Mouse (Mus musculus) forebrain, postnatal 0 days (tissue): ENCODE data around the gene Lnx1. TPM values are rescaled to one million over a fixed set of nuclear protein-coding genes. Genes with fewer than 3 reads are reported as not detected.

ENCODE experiments used
- ATAC-seq: fragments of 200-750 bp; cut with Nextera tagmentation; 2 replicates; pipeline ENCODE4 v1.8.0; 2017; ENCODE audit warnings: mild to moderate bottlenecking, moderate library complexity
- DNase-seq: peaks from one replicate; pipeline ENCODE4 v3.0.0-alpha.2; 2015
- H3K27ac ChIP-seq: fragments of 300-500 bp; sonication (generic); 2 replicates; pipeline ENCODE4 v1.5.1; 2014; ENCODE audit warnings: low read depth, mild to moderate bottlenecking, antibody characterized with exemption, low read length, moderate library complexity, mixed read lengths
- H3K27me3 ChIP-seq: fragments of 300-500 bp; sonication (generic); 2 replicates; pipeline ENCODE4 v1.6.1; 2014; ENCODE audit warnings: mild to moderate bottlenecking, low read length, mixed read lengths; ENCODE audit not compliant: insufficient read depth
- H3K36me3 ChIP-seq: fragments of 300-500 bp; sonication (generic); 2 replicates; pipeline ENCODE4 v1.6.1; 2014; ENCODE audit warnings: mild to moderate bottlenecking, moderate library complexity; ENCODE audit not compliant: insufficient read depth
- H3K4me1 ChIP-seq: fragments of 300-500 bp; sonication (generic); 2 replicates; pipeline ENCODE4 v1.6.1; 2014; ENCODE audit warnings: antibody characterized with exemption; ENCODE audit not compliant: insufficient read depth
- H3K4me2 ChIP-seq: fragments of 300-500 bp; sonication (generic); 2 replicates; pipeline ENCODE4 v1.6.1; 2014; ENCODE audit warnings: low read depth, mild to moderate bottlenecking, moderate library complexity
- H3K4me3 ChIP-seq: fragments of 300-500 bp; sonication (generic); 2 replicates; pipeline ENCODE4 v1.5.1; 2014; ENCODE audit warnings: low read depth, low read length, mixed read lengths
- H3K9ac ChIP-seq: fragments of 300-500 bp; sonication (generic); 2 replicates; pipeline ENCODE4 v1.6.1; 2014; ENCODE audit warnings: mild to moderate bottlenecking
- H3K9me3 ChIP-seq: fragments of 300-500 bp; sonication (generic); 2 replicates; pipeline ENCODE4 v1.6.1; 2016; ENCODE audit warnings: low read length
- CTCF ChIP-seq: sonication (generic); IDR thresholded peaks from 2 replicates; pipeline ENCODE4 v1.5.1; 2016; ENCODE audit warnings: antibody characterized with exemption, control low read depth, low read depth
- WGBS: fragments of 180-500 bp; shearing (Covaris S2); extraction: QIAGEN DNeasy Blood & Tissue Kit; methylation state at CpG from one replicate; pipeline ENCODE4 v1.1.7; 2014; 5-methylcytosine and 5-hydroxymethylcytosine counted together
- polyA plus RNA-seq: library from polyadenylated mRNA; unstranded; fragments of >200 nt; fragmentation: Nextera tagmentation; extraction: Ambion mirVana; gene quantifications from 2 replicates; pipeline ENCODE4 v1.2.1, GENCODE M21; 2015
- total RNA-seq: library from RNA; depleted of rRNA; stranded (reverse); fragments of >200 nt; gene quantifications from 2 replicates; pipeline ENCODE4 v1.2.3, GENCODE M21; 2014

The Lnx1 gene
- total and polyA plus RNA-seq, 2 experiments from 2014 or later, result 11.0 to 21.2 TPM

DNA sequence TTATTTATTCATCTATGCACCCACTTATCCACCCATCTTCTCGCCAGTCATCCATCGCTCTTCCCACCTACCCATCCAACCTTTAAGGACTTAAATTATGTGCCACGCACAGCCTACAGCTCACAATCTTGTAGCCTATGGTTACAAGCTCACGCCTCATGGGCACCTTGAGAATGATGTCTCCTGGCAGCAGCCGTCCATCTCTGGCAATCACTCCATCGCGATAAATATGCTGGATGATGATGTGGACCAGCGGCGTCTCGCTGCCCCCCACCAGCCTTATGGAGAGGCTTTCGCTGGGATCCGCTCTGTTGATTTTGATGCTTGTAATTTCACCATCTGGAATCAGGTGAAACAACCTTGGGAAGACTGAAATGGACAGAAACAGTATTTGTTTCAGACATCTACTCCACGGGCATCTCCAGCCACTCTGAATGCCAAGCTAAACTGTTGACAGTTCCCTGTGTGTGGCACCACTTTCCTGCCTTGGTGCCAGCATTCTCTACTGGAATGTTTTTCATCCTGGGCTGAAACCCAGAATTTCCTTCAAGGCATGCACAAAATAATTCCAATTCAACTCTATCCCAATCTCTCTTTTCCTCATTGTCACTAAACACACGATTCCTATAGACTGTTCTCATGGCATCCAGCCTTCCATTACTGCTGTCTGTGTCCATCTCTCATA lies 79.3 kb downstream of the Lnx1 start:
- ATAC-seq, result no peak; the same call in 1 of the 2 replicates
- H3K27ac ChIP-seq, result no peak overlapping the region
- H3K4me1 ChIP-seq, result no peaks in the 10 kb centered on the region
- no peak overlapping the region for H3K4me2 ChIP-seq
- 86% methylated on average over 14 of the region's 14 CpGs for WGBS
- H3K4me3 ChIP-seq, result no peak overlapping the region
- H3K36me3 ChIP-seq, result no peaks in the 10 kb centered on the region
- no peak overlapping the region for H3K9ac ChIP-seq
- TF ChIP-seq CTCF, result no peak
- peak; percentile 32 for DNase-seq
- no peaks in the 10 kb centered on the region for H3K9me3 ChIP-seq
- H3K27me3 ChIP-seq, result no peaks in the 10 kb centered on the region; the same call in 1 of the 2 replicates

DNA sequence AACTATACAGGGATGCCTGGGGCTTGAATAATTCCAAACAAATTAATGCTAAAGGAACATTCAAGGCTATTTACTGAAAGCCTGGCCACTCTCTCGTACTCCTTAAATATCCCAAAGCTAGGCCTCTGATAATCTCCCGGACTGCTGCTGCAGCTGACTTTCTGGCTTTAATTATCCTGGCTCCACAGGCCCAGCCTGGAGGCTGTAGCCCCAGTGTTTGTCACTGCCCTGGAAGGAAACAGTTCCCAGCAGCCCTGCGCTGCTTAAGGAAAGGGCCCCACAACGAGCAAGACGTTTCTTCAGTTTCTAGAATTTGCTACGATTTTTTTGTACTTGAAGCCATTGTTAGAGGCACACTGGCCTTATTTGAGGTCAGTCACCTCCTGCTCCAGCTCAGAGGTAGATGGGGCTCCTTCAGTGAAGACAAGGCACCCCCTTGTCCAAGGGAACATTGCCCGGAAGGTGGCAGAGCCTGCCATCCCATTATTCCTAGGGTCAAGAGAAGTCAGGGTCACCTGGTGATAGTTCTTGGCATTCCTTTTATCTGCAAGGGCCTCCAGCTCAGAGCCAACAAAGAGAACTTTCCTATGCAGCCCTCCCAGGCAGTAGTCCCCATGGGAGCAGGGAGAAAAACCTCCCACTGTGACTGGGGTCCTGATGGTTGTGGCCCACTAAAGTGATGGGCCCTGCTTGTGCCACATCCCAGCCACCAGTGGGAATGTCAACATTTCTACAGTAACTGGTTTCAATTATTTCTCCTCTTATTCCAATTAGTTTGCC lies 80.8 kb downstream of the Lnx1 start:
- H3K9me3 ChIP-seq, result no peaks in the 10 kb centered on the region
- H3K4me3 ChIP-seq, result no peak overlapping the region
- H3K27ac ChIP-seq, result no peak overlapping the region
- 56% methylated on average over 7 of the region's 7 CpGs for WGBS
- DNase-seq (no peak), ATAC-seq (no peak)
- H3K4me2 ChIP-seq, result no peak overlapping the region
- no peak overlapping the region for H3K9ac ChIP-seq
- no peaks in the 10 kb centered on the region for H3K4me1 ChIP-seq
- H3K27me3 ChIP-seq, result no peaks in the 10 kb centered on the region; the same call in 1 of the 2 replicates
- no peaks in the 10 kb centered on the region for H3K36me3 ChIP-seq
- no peak for TF ChIP-seq CTCF

DNA sequence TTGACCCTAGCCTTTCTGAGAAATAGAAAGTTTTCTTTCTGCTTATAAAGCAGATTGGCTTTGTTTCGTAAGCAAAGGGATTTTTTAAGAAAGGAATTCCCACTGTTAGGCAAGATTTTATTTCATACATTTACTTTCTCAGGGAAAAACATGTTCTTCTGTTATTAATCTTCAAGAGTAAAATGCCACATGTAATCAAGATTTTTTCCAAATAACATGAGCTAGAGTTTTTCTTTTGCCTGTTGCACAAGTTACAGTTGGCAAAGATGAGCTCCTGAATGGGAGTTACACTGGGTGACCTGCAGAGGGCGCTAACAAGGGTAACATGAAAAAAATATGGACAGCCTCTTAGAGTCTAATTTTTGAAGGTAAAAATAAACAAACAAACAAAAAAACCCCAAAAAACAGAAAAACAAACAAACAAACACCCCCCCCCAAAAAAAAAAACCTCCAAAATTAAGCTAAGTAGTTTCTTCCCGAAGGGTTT lies 84.1 kb downstream of the Lnx1 start:
- DNase-seq (no peak), ATAC-seq (no peak)
- Histone ChIP-seq H3K4me2 (no peak overlapping the region), H3K36me3 (no peaks in the 10 kb centered on the region), H3K4me1 (no peaks in the 10 kb centered on the region), H3K27me3 (peaks cover 4% of the 10 kb centered on the region), H3K4me3 (no peak overlapping the region), H3K27ac (no peak overlapping the region), H3K9me3 (no peaks in the 10 kb centered on the region), H3K9ac (no peak overlapping the region)
- 70% methylated on average over 3 of the region's 3 CpGs for WGBS
- peak; percentile 57 for TF ChIP-seq CTCF

DNA sequence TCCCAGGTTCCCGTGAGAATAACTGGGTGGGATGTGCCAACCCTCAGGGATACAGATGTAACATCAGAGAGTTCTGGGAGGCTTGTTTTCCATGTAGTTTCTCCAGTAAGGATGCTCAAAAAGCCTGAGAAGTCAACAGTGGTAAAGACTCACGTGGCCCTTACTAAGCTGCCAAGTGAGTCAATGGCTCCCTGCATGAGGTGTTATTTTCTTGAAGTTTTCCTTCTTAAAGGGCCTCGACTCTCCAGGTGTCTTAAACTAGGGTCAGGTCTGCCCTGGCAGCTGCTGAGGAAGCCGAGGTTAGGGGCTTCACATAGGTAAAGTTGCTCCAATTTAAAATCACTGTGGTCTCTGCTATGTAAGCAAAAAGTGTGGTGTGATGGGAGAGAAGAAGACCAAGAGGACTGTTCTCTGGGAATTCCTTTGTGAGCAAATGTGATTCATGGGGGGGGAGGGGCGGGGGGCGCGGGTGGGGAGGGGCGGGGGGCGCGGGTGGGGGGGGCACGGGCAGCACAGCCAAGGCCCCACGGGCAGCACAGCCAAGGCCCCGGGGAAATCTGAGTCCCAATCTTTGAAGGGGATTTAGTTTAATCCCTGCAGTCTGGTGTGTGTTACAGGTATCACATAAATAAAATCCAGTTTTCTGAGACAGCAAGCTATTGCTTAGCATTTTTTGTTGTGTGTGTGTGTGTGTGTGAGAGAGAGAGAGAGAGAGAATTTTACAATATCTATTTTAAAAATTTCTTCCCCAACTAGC lies 84.7 kb downstream of the Lnx1 start:
- 59% methylated on average over 13 of the region's 13 CpGs for WGBS
- H3K27me3 ChIP-seq, result peaks cover 4% of the 10 kb centered on the region
- no peaks in the 10 kb centered on the region for H3K4me1 ChIP-seq
- H3K9ac ChIP-seq, result no peak overlapping the region
- no peak overlapping the region for H3K27ac ChIP-seq
- H3K4me2 ChIP-seq, result no peak overlapping the region
- no peaks in the 10 kb centered on the region for H3K36me3 ChIP-seq
- no peak overlapping the region for H3K4me3 ChIP-seq
- H3K9me3 ChIP-seq, result no peaks in the 10 kb centered on the region
- no peak for ATAC-seq
- no peak for DNase-seq
- TF ChIP-seq CTCF, result no peak

DNA sequence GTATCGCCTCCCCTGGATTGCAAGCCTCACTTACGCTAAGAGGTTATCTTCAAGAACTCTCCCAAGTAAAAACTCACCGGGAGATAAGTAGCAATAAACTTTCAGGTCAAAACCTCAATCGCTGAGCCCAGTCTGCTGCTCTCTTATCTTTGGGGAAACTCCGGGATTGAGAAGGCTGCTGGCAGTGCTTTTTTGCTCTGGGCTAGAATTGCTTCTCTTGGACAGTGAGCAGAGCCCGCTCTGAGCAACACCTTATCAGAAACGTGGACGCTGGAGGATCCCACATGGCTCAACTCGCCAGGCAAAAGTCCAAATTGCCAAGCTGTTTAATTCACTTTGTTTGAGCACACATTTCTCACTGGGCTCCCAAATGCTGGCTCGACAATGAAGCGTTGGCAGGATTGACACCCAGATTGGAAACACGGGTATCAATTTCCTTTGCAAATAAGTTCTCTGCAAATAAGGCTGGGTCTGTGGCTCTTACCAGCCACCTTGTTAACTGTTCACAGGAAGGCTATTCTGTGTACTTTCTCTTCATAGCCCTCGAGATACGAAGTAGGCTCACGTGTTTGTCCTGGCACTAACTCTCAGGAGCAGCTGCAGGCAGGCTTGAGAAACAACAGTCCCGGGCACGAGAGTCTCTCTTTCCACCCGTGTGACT lies 89.1 kb downstream of the Lnx1 start:
- WGBS, result 37% methylated on average over 18 of the region's 18 CpGs
- H3K9ac ChIP-seq, result no peak overlapping the region
- DNase-seq (peak; percentile 67), ATAC-seq (peak; percentile 45)
- peak overlapping the region; percentile 11 for H3K4me2 ChIP-seq
- peaks cover 4% of the 10 kb centered on the region; the same call in 1 of the 2 replicates for H3K27me3 ChIP-seq
- H3K4me3 ChIP-seq, result no peak overlapping the region
- H3K27ac ChIP-seq, result no peak overlapping the region
- H3K4me1 ChIP-seq, result no peaks in the 10 kb centered on the region
- no peaks in the 10 kb centered on the region for H3K9me3 ChIP-seq
- H3K36me3 ChIP-seq, result no peaks in the 10 kb centered on the region
- TF ChIP-seq CTCF, result no peak

DNA sequence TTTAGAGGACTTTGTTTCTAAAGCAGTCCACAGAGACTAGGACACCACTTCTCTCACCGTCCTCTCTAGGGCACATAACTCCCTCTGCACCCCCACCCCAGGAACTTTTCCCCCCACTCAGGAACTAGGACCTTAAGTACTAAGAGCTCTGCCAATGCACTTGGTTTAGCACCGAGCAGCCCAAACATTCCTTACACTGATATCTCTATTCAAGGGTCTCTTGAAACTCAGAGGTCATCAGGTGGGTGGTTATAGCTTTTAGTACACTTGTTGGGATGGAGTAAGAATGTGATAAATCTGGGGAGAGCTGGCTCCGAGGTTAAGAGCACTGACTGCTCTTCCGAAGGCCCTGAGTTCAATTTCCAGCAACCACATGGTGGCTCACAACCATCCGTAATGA lies 90.0 kb downstream of the Lnx1 start:
- Histone ChIP-seq H3K27ac (no peak overlapping the region), H3K4me2 (no peak overlapping the region), H3K9ac (no peak overlapping the region), H3K36me3 (no peaks in the 10 kb centered on the region), H3K9me3 (no peaks in the 10 kb centered on the region), H3K4me1 (no peaks in the 10 kb centered on the region), H3K27me3 (peaks cover 4% of the 10 kb centered on the region; the same call in 1 of the 2 replicates), H3K4me3 (no peak overlapping the region)
- TF ChIP-seq CTCF, result no peak
- no peak for ATAC-seq
- WGBS, result 93% methylated on average over 5 of the region's 5 CpGs
- DNase-seq, result no peak
